Mouse (Mus musculus) lung, postnatal 0 days (tissue): Measurements from ENCODE around the gene Nr6a1.

ENCODE experiments used
- CTCF ChIP-seq: IDR thresholded peaks from 2 replicates; pipeline ENCODE4 v1.5.1; 2016; ENCODE audit warnings: antibody characterized with exemption, mild to moderate bottlenecking
- EP300 ChIP-seq: IDR thresholded peaks from 2 replicates; pipeline ENCODE4 v1.6.1; 2016; ENCODE audit warnings: antibody characterized with exemption, mild to moderate bottlenecking, control low read depth

- TF ChIP-seq CTCF (peak; percentile 83), EP300 (no peak)
Observed at GRCm38 (mm10) chr2:38864011-38864410, 63.5 kb downstream of the Nr6a1 start.
